Mouse (Mus musculus) hindbrain, embryonic 16.5 days (tissue): ENCODE measurements at regions not wholly inside any gene's neighbourhood (a gene's known extent, or its start where the extent isn't known, plus 50 kb on each side); places are given as distances from the start of the nearest gene placed in this dataset.

ENCODE experiments used
- ATAC-seq: fragments of 200-750 bp; cut with Nextera tagmentation; 2 replicates; pipeline ENCODE4 v1.8.0; 2017; ENCODE audit warnings: moderate TSS enrichment, moderate library complexity
- H3K27ac ChIP-seq: fragments of 300-500 bp; sonication (generic); 2 replicates; pipeline ENCODE4 v1.5.1; 2014; ENCODE audit warnings: low read depth, mild to moderate bottlenecking, control low read depth, low read length, moderate library complexity
- H3K27me3 ChIP-seq: fragments of 300-500 bp; sonication (generic); replicated peaks from 2 replicates; pipeline ENCODE4 v1.6.1; 2014; ENCODE audit warnings: low read length; ENCODE audit not compliant: control insufficient read depth, insufficient read depth
- H3K36me3 ChIP-seq: fragments of 300-500 bp; sonication (generic); 2 replicates; pipeline ENCODE4 v1.6.1; 2014; ENCODE audit warnings: mild to moderate bottlenecking, low read length, moderate library complexity, mixed read lengths; ENCODE audit not compliant: control insufficient read depth, insufficient read depth
- H3K4me1 ChIP-seq: fragments of 300-500 bp; sonication (generic); 2 replicates; pipeline ENCODE4 v1.6.1; 2014; ENCODE audit warnings: low read depth, low read length; ENCODE audit not compliant: control insufficient read depth, insufficient read depth
- H3K4me2 ChIP-seq: fragments of 300-500 bp; sonication (generic); 2 replicates; pipeline ENCODE4 v1.6.1; 2014; ENCODE audit warnings: mild to moderate bottlenecking, low read length, control low read depth, moderate library complexity
- H3K4me3 ChIP-seq: fragments of 300-500 bp; sonication (generic); 2 replicates; pipeline ENCODE4 v1.5.1; 2014; ENCODE audit warnings: mild to moderate bottlenecking, low read length, control low read depth, moderate library complexity
- H3K9ac ChIP-seq: fragments of 300-500 bp; sonication (generic); 2 replicates; pipeline ENCODE4 v1.6.1; 2014; ENCODE audit warnings: low read depth, mild to moderate bottlenecking, control low read depth, low read length, moderate library complexity
- H3K9me3 ChIP-seq: fragments of 300-500 bp; sonication (generic); 2 replicates; pipeline ENCODE4 v1.6.1; 2014; ENCODE audit warnings: mild to moderate bottlenecking, low read length, moderate library complexity; ENCODE audit not compliant: control insufficient read depth
- WGBS: fragments of 180-500 bp; shearing (Covaris S2); extraction: QIAGEN DNeasy Blood & Tissue Kit; methylation state at CpG from one replicate; pipeline ENCODE4 v1.1.7; 2014; 5-methylcytosine and 5-hydroxymethylcytosine counted together

DNA sequence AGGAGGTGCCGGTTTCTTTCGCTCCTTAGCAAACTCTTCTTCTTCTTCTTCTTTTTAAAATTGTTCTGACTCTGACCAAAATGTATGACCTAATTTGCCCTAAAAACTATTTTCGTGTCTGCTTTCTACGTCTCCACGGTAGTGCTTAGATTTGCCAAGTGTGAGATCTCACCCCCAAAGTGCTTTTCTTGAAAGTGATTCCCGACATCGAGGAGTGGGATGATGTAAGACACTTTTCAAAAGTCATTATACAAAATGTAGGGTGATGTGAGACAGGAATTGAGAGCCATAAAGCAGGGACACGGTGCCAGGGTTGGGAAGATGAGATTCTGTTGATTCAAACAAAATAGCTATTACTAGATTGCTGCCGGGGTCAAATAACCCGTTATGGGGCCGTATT lies 139.5 kb downstream of the Enc1 start:
- Histone ChIP-seq H3K27me3 (no peaks in the 10 kb centered on the region), H3K4me2 (no peak overlapping the region), H3K9me3 (no peaks in the 10 kb centered on the region), H3K36me3 (no peaks in the 10 kb centered on the region), H3K27ac (no peak overlapping the region), H3K9ac (no peak overlapping the region), H3K4me1 (peaks cover 8% of the 10 kb centered on the region; the same call in 1 of the 2 replicates), H3K4me3 (no peak overlapping the region)
- 84% methylated on average over 11 of the region's 11 CpGs for WGBS
- no peak for ATAC-seq

GRCm38 (mm10) chr13:97376232-97376523 lies 135.3 kb downstream of the Enc1 start:
- ATAC-seq: 0 out of 2 replicates have a peak, but pooled peaks have one; percentile 45
- no peaks in the 10 kb centered on the region for H3K36me3 ChIP-seq
- H3K4me1 ChIP-seq: peaks cover 8% of the 10 kb centered on the region; the same call in 1 of the 2 replicates
- H3K4me3 ChIP-seq: no peak overlapping the region
- no peaks in the 10 kb centered on the region for H3K9me3 ChIP-seq
- WGBS: 61% methylated on average over 6 of the region's 6 CpGs
- H3K27ac ChIP-seq: no peak overlapping the region
- H3K9ac ChIP-seq: no peak overlapping the region
- H3K4me2 ChIP-seq: no peak overlapping the region
- H3K27me3 ChIP-seq: no peaks in the 10 kb centered on the region

GRCm38 (mm10) chr13:97375501-97376231 lies 134.8 kb downstream of the Enc1 start:
- WGBS: 26% methylated on average over 14 of the region's 14 CpGs
- no peak for ATAC-seq
- H3K36me3 ChIP-seq: no peaks in the 10 kb centered on the region

DNA sequence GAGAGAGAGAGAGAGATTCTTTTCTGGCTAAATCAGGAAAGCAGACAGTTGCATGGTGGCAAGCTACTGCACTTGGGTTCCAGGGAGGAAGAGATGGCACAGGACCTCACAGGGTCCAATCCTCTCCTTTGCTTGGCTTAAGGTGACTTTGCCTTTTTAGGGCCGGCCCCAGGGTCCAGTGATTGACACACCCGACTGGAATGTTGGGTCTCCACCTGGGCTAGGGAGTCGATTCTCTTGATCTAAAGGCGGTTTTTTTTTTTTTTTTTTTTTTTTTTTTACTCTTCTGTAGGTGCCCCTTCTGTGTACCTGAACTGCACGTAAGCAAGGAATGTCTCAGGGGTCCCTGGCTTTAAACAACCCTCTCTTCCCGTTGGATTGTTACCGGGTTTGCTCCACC lies 131.4 kb downstream of the Enc1 start:
- peaks cover 8% of the 10 kb centered on the region; the same call in 1 of the 2 replicates for H3K4me1 ChIP-seq
- no peaks in the 10 kb centered on the region for H3K27me3 ChIP-seq
- H3K27ac ChIP-seq: no peak overlapping the region
- no peaks in the 10 kb centered on the region for H3K36me3 ChIP-seq
- H3K9me3 ChIP-seq: no peaks in the 10 kb centered on the region
- no peak overlapping the region for H3K4me3 ChIP-seq
- H3K4me2 ChIP-seq: no peak overlapping the region
- ATAC-seq: no peak
- no peak overlapping the region for H3K9ac ChIP-seq
- WGBS: 57% methylated on average over 7 of the region's 7 CpGs

More at GRCm38 (mm10) chr13:97375501-97376231, 134.8 kb downstream of the Enc1 start:
- no peaks in the 10 kb centered on the region for H3K27me3 ChIP-seq
- no peak overlapping the region for H3K4me3 ChIP-seq
- H3K27ac ChIP-seq: peak overlapping the region; percentile 16; the same call in 1 of the 2 replicates
- H3K9me3 ChIP-seq: no peaks in the 10 kb centered on the region
- peaks cover 8% of the 10 kb centered on the region; the same call in 1 of the 2 replicates for H3K4me1 ChIP-seq
- H3K4me2 ChIP-seq: no peak overlapping the region
- no peak overlapping the region for H3K9ac ChIP-seq

DNA sequence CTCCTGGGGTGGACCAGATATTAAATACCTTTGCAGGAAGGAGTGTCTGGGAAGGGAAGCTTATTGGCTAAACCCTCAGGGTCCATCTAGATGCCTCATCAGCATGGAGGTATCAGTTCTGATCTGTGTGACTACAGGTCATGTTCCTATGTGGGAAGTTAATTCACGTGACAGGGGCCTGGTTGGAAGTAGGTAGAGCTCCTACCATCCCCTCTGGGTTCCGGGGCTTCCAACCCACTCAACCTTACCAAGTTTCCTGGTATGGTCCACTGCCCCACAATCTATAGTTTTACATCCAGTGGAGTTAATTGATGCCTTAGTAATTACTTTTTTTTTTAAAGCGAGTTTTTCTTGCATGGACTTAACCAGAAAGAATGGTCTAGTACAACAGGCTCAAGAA lies 130.3 kb downstream of the Enc1 start:
- ATAC-seq: no peak
- no peak overlapping the region for H3K9ac ChIP-seq
- no peak overlapping the region for H3K27ac ChIP-seq
- H3K36me3 ChIP-seq: no peaks in the 10 kb centered on the region
- H3K27me3 ChIP-seq: no peaks in the 10 kb centered on the region
- no peak overlapping the region for H3K4me3 ChIP-seq
- H3K4me2 ChIP-seq: no peak overlapping the region
- 85% methylated on average over 3 of the region's 3 CpGs for WGBS
- H3K4me1 ChIP-seq: peaks cover 8% of the 10 kb centered on the region; the same call in 1 of the 2 replicates
- no peaks in the 10 kb centered on the region for H3K9me3 ChIP-seq

DNA sequence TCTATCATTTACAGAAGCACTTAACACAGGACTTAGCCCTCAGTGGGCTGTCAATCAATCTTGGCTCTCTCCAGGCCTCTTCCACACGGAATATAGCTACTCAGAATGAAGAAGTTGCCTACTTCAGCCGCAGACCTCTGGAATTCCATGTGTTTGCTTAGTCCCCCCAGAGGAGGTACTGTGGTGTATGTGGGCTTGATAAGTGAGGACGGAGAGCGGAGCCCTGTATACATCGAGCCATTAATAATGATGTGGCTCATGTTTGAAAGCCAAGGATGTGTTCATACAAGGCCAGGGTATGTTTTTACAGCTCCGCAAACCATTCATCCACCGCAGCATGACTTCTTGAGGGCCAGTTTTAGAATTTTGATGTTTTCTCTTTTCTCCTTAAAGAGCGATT lies 125.8 kb downstream of the Enc1 start:
- H3K4me1 ChIP-seq: peaks cover 3% of the 10 kb centered on the region; the same call in 1 of the 2 replicates
- 84% methylated on average over 8 of the region's 8 CpGs for WGBS
- H3K27me3 ChIP-seq: no peaks in the 10 kb centered on the region
- H3K9me3 ChIP-seq: no peaks in the 10 kb centered on the region
- no peak overlapping the region for H3K9ac ChIP-seq
- H3K4me2 ChIP-seq: no peak overlapping the region
- no peak overlapping the region for H3K4me3 ChIP-seq
- ATAC-seq: no peak
- no peaks in the 10 kb centered on the region for H3K36me3 ChIP-seq
- H3K27ac ChIP-seq: no peak overlapping the region

GRCm38 (mm10) chr13:97365557-97366244 lies 124.8 kb downstream of the Enc1 start:
- Histone ChIP-seq H3K27me3 (no peaks in the 10 kb centered on the region), H3K4me3 (no peak overlapping the region), H3K27ac (no peak overlapping the region), H3K4me1 (peaks cover 3% of the 10 kb centered on the region; the same call in 1 of the 2 replicates), H3K9ac (no peak overlapping the region), H3K36me3 (no peaks in the 10 kb centered on the region), H3K4me2 (peak overlapping the region; percentile 7; the same call in 1 of the 2 replicates), H3K9me3 (no peaks in the 10 kb centered on the region)
- peak; percentile 72 for ATAC-seq
- WGBS: 32% methylated on average over 18 of the region's 18 CpGs

DNA sequence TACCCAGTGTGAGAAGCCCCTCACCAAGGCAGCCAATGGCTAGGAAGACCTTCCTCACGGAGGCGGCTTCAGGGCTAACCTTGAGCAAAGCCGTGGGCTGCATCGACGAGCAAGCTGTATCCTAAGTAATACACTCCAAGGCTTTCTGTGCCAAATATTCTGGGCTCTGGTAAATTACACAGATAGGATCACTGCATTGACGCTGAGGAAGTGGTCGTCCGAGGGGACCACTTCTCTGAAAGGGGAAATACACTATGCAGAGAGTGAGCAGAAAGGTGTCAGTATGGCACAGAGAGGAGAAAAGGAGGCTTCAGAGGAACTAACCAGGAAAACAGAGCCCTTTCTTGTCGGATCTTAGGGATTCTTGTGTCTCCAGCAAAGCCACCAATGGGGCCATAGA lies 124.1 kb downstream of the Enc1 start:
- WGBS: 75% methylated on average over 9 of the region's 9 CpGs
- Histone ChIP-seq H3K27ac (no peak overlapping the region), H3K27me3 (no peaks in the 10 kb centered on the region), H3K9me3 (no peaks in the 10 kb centered on the region), H3K36me3 (no peaks in the 10 kb centered on the region), H3K4me1 (peaks cover 3% of the 10 kb centered on the region; the same call in 1 of the 2 replicates), H3K4me3 (no peak overlapping the region), H3K9ac (no peak overlapping the region), H3K4me2 (no peak overlapping the region)
- no peak for ATAC-seq

DNA sequence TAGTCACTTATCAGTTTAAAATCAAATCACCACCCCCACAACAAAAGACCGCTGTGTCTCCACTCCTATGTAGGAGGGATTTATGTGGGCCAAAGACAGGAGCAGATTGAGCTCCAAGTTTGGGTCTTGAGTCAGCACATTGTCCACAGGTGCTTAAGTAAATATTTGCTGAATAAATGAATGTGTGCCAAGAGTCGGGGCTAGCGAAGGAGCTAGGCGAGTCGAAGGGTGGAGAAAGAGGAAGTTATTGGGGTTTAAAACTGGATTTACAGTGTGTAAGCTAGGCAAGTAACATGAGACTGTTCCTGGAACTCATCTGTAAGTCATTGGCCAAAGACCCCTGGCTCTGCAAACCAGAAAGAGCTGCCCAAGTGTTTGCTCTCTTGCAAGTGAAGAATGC lies 122.9 kb downstream of the Enc1 start:
- H3K9ac ChIP-seq: no peak overlapping the region
- H3K4me3 ChIP-seq: no peak overlapping the region
- peaks cover 3% of the 10 kb centered on the region; the same call in 1 of the 2 replicates for H3K4me1 ChIP-seq
- H3K27ac ChIP-seq: no peak overlapping the region
- no peaks in the 10 kb centered on the region for H3K27me3 ChIP-seq
- no peaks in the 10 kb centered on the region for H3K9me3 ChIP-seq
- no peak for ATAC-seq
- H3K36me3 ChIP-seq: no peaks in the 10 kb centered on the region
- no peak overlapping the region for H3K4me2 ChIP-seq
- WGBS: 83% methylated on average over 5 of the region's 5 CpGs
